ENCODE assay signal across 27 mouse cellular contexts in genomic region chr8:109880012-109880662, GRCm38 (mm10). TPM values are rescaled to one million over a fixed set of nuclear protein-coding genes. Genes with fewer than 3 reads are reported as not detected.
A peak's percentile ranks its signal among the peaks of the same experiment; 100 is the strongest.
DNase-seq lines count a peak whose midpoint lies in the region; ATAC-seq lines count a peak whose summit lies in the region.
"Had no signal": no experiment of that assay in that cellular context is flagged by ENCODE, and none has a peak within 500 bp of the region (broad histone marks: within the 10 kb centered on the region; RNA-seq: fewer than 3 reads in every experiment).

No protein-coding gene starts in this region.

- H3K9ac ChIP-seq in liver, embryonic 13.5 days = no peak overlapping the region
- H3K9ac ChIP-seq in liver, embryonic 12.5 days = no peak overlapping the region
- no peak overlapping the region for H3K9ac ChIP-seq in intestine, embryonic 15.5 days
- no peak overlapping the region for H3K9ac ChIP-seq in hindbrain, embryonic 16.5 days (ENCODE audit: low read depth, low read length)
- H3K9ac ChIP-seq: embryonic facial prominence, embryonic 12.5 days; heart, embryonic 15.5 days; hindbrain, embryonic 13.5 days; midbrain, embryonic 13.5 days; neural tube, embryonic 13.5 days had no signal

- H3K36me3 ChIP-seq in liver, embryonic 13.5 days = peaks cover 64% of the 10 kb centered on the region
- peaks cover 67% of the 10 kb centered on the region for H3K36me3 ChIP-seq in liver, embryonic 12.5 days
- H3K36me3 ChIP-seq in intestine, embryonic 15.5 days = peaks cover 3% of the 10 kb centered on the region; the same call in 1 of the 2 replicates
- peaks cover 6% of the 10 kb centered on the region; the same call in 1 of the 2 replicates for H3K36me3 ChIP-seq in hindbrain, embryonic 16.5 days (ENCODE audit: control insufficient read depth, insufficient read depth, low read length)
- H3K36me3 ChIP-seq: heart, embryonic 15.5 days had no signal

- intact Hi-C loops in heart, postnatal 36 days (cut with DNase I) = no loop called here

- no peaks in the 10 kb centered on the region for H3K27me3 ChIP-seq in liver, embryonic 13.5 days
- H3K27me3 ChIP-seq in liver, embryonic 12.5 days (replicated peaks) = no peaks in the 10 kb centered on the region
- no peaks in the 10 kb centered on the region for H3K27me3 ChIP-seq in intestine, embryonic 15.5 days (replicated peaks)
- H3K27me3 ChIP-seq in hindbrain, embryonic 16.5 days (replicated peaks; ENCODE audit: control insufficient read depth, insufficient read depth, low read length) = no peaks in the 10 kb centered on the region
- H3K27me3 ChIP-seq: embryonic facial prominence, embryonic 12.5 days; heart, embryonic 15.5 days; hindbrain, embryonic 13.5 days; midbrain, embryonic 13.5 days; neural tube, embryonic 13.5 days; Patski had no signal

- WGBS in liver, embryonic 13.5 days (ENCODE audit: insufficient replicate concordance) = 89% methylated on average over 5 of the region's 5 CpGs
- WGBS in liver, embryonic 12.5 days (ENCODE audit: insufficient replicate concordance) = 88% methylated on average over 5 of the region's 5 CpGs
- 55% methylated on average over 5 of the region's 5 CpGs for WGBS in intestine, embryonic 15.5 days
- WGBS in hindbrain, embryonic 16.5 days = 87% methylated on average over 5 of the region's 5 CpGs

- peak; percentile 13 for DNase-seq in heart, postnatal 4 days
- no peak for DNase-seq in heart, postnatal 36 days
- no peak for DNase-seq in liver, embryonic 13.5 days
- DNase-seq in kidney, postnatal 25 days = peak; percentile 37 to 57
- DNase-seq in Muller cell, postnatal 12 days (ENCODE audit: inconsistent ontology term) = no peak
- DNase-seq: adrenal gland, postnatal 10 days; cerebellum, adult 8-10 months; embryo, embryonic 11 days; layer of hippocampus, postnatal 36 days; left cerebral cortex, postnatal 4 days; lung, adult 2 months; lung, postnatal 10 days; right cerebral cortex, adult 18-20 months; thymus, adult 2 months; thymus, postnatal 36 days had no signal

- 0 out of 2 replicates have a peak overlapping the region, but pooled peaks have one; percentile 0 for H3K27ac ChIP-seq in liver, embryonic 13.5 days
- H3K27ac ChIP-seq in liver, embryonic 12.5 days = no peak overlapping the region
- H3K27ac ChIP-seq in intestine, embryonic 15.5 days = no peak overlapping the region
- no peak overlapping the region for H3K27ac ChIP-seq in hindbrain, embryonic 16.5 days (ENCODE audit: low read depth, low read length)
- H3K27ac ChIP-seq: embryonic facial prominence, embryonic 12.5 days; heart, embryonic 15.5 days; hindbrain, embryonic 13.5 days; macrophage; midbrain, embryonic 13.5 days; neural tube, embryonic 13.5 days had no signal

- no peaks in the 10 kb centered on the region for H3K9me3 ChIP-seq in liver, embryonic 13.5 days (replicated peaks)
- H3K9me3 ChIP-seq in liver, embryonic 12.5 days (replicated peaks) = no peaks in the 10 kb centered on the region
- no peaks in the 10 kb centered on the region for H3K9me3 ChIP-seq in intestine, embryonic 15.5 days
- no peaks in the 10 kb centered on the region for H3K9me3 ChIP-seq in hindbrain, embryonic 16.5 days (ENCODE audit: control insufficient read depth, low read length)
- H3K9me3 ChIP-seq: embryonic facial prominence, embryonic 12.5 days; G1E; heart, embryonic 15.5 days; hindbrain, embryonic 13.5 days; midbrain, embryonic 13.5 days; neural tube, embryonic 13.5 days had no signal

- no peak overlapping the region for H3K4me3 ChIP-seq in liver, embryonic 13.5 days (replicated peaks)
- H3K4me3 ChIP-seq in liver, embryonic 12.5 days = no peak overlapping the region
- H3K4me3 ChIP-seq in intestine, embryonic 15.5 days (replicated peaks) = no peak overlapping the region
- no peak overlapping the region for H3K4me3 ChIP-seq in hindbrain, embryonic 16.5 days (ENCODE audit: low read length)
- H3K4me3 ChIP-seq: embryonic facial prominence, embryonic 12.5 days; heart, embryonic 15.5 days; hindbrain, embryonic 13.5 days; midbrain, embryonic 13.5 days; neural tube, embryonic 13.5 days had no signal

- H3K4me1 ChIP-seq in liver, embryonic 13.5 days (replicated peaks) = 0 out of 2 replicates have a peak, but pooled peaks cover 2% of the 10 kb centered on the region
- H3K4me1 ChIP-seq in liver, embryonic 12.5 days = 0 out of 2 replicates have a peak, but pooled peaks cover 4% of the 10 kb centered on the region
- H3K4me1 ChIP-seq in intestine, embryonic 15.5 days (replicated peaks) = no peaks in the 10 kb centered on the region
- no peaks in the 10 kb centered on the region for H3K4me1 ChIP-seq in hindbrain, embryonic 16.5 days (ENCODE audit: control insufficient read depth, insufficient read depth, low read depth, low read length)
- H3K4me1 ChIP-seq: embryonic facial prominence, embryonic 12.5 days; heart, embryonic 15.5 days; hindbrain, embryonic 13.5 days; midbrain, embryonic 13.5 days; neural tube, embryonic 13.5 days had no signal

- 0 out of 2 replicates have a peak, but pooled peaks have one; percentile 5 for ATAC-seq in liver, embryonic 13.5 days (ENCODE audit: low read depth)
- ATAC-seq in liver, embryonic 12.5 days = no peak
- peak; percentile 69 for ATAC-seq in intestine, embryonic 15.5 days
- no peak for ATAC-seq in hindbrain, embryonic 16.5 days
- ATAC-seq: forebrain, embryonic 14.5 days; midbrain, embryonic 13.5 days; Patski had no signal

- H3K4me2 ChIP-seq in liver, embryonic 13.5 days = no peak overlapping the region
- no peak overlapping the region for H3K4me2 ChIP-seq in liver, embryonic 12.5 days
- no peak overlapping the region for H3K4me2 ChIP-seq in intestine, embryonic 15.5 days (replicated peaks)
- no peak overlapping the region for H3K4me2 ChIP-seq in hindbrain, embryonic 16.5 days (ENCODE audit: low read length)
- H3K4me2 ChIP-seq: embryonic facial prominence, embryonic 12.5 days; heart, embryonic 15.5 days; hindbrain, embryonic 13.5 days; midbrain, embryonic 13.5 days; neural tube, embryonic 13.5 days had no signal

RNA-seq across cellular contexts. Expression of gene Phlpp2, which starts 11.8 kb away (rescaled TPM):
- 1 to 10 TPM; 6.0 to 6.5 TPM for total RNA-seq in heart, postnatal 4 days (2021)
- total RNA-seq in heart, postnatal 36 days (2021) = 1 to 10 TPM; 4.8 to 5.5 TPM
- polyA plus RNA-seq in liver, embryonic 13.5 days (2015; fragmentation: Nextera tagmentation; extraction: Ambion mirVana) = 2.7 and 3.2 TPM in 2 replicates
- 3.0 and 3.3 TPM in 2 replicates for polyA plus RNA-seq in liver, embryonic 12.5 days (2016; fragmentation: Nextera tagmentation; extraction: Ambion mirVana)
- 2.1 and 2.4 TPM in 2 replicates for polyA plus RNA-seq in intestine, embryonic 15.5 days (2015; fragmentation: Nextera tagmentation; extraction: Ambion mirVana)
- polyA plus RNA-seq in hindbrain, embryonic 16.5 days (2015; fragmentation: Nextera tagmentation; extraction: Ambion mirVana) = 4.1 and 4.5 TPM in 2 replicates

Comparison
In these comparisons a context has a peak if more than half of its experiments do, and no peak if none do; other contexts are left out.
1. DNase-seq: peak in heart, postnatal 4 days (single experiment) and kidney, postnatal 25 days (2 of 2); none in heart, postnatal 36 days (0 of 2), liver, embryonic 13.5 days (single experiment) and Muller cell, postnatal 12 days (single experiment).
2. ATAC-seq: peak in liver, embryonic 13.5 days (single experiment) and intestine, embryonic 15.5 days (single experiment); none in liver, embryonic 12.5 days (single experiment) and hindbrain, embryonic 16.5 days (single experiment).